Mouse (Mus musculus): ENCODE measurements around the gene Mlxip.
A peak's percentile ranks its signal among the peaks of the same experiment; 100 is the strongest.

Mlxip gene

DNA sequence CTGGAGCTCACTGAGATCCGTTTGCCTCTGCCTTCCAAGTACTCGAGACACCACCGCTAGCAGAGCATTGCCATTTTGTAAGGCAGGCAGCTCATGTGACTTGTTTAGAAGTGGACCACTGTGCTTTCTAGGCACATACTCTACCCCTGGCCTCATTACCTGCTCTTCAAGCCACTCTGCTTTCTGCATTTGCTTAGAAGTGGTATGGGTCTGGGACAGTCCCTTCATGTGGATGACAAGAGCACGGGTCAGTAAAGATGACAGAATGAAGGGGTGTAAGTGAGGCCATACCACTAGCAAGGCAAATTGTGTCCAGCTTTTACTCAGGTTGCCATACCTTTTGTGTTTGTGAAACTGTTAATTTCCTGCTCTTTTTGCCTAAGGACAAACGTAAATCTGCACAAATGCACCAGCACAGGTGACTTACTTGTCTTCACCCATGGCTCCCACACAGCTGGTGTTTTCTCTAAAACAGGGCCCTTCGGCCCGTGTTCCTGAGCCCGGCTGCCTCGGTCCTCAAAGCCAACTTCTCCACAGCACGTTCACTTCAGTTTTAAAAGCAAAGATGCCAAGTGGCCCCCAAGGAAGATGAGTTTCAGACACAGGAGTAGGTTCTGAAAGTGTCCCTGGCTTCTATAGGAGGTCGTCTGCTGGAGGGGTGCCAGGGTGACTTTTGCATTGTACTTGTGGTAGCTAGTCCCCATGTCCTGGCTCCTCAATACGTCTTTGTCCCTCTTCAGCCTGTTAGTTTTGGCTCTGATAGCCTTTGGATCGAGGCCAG, 37.1 kb downstream of the Mlxip start:
- no peak for DNase-seq (ENCODE audit: low spot score in 2 of 2)

DNA sequence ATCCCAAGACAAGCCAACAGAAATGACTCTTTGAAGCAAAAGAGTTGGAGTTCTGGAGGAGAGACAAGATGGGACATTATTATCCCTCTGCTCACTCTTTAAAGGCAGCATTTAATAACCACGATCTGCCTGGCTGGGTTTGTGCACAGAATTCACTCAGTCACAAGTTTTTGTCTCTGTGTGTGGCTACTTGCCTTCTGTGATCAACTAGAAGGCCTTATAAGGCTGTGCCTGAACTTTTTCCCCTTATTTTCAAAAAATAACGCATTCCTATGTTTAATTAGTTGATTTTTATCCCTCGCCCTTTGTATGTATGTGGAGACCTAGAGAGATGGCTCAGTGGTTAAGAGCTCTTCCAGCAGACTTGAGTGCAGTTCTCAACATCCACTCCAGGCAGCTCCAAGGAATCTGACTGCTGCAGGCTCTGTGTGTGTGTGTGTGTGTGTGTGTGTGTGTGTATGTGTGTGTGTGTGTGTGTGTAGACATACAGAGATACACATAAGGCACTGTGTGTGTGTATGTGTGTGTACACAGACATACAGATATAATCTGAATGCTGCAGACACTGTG, 37.8 kb downstream of the Mlxip start:
- DNase-seq (ENCODE audit: low spot score in 2 of 2): no peak

DNA sequence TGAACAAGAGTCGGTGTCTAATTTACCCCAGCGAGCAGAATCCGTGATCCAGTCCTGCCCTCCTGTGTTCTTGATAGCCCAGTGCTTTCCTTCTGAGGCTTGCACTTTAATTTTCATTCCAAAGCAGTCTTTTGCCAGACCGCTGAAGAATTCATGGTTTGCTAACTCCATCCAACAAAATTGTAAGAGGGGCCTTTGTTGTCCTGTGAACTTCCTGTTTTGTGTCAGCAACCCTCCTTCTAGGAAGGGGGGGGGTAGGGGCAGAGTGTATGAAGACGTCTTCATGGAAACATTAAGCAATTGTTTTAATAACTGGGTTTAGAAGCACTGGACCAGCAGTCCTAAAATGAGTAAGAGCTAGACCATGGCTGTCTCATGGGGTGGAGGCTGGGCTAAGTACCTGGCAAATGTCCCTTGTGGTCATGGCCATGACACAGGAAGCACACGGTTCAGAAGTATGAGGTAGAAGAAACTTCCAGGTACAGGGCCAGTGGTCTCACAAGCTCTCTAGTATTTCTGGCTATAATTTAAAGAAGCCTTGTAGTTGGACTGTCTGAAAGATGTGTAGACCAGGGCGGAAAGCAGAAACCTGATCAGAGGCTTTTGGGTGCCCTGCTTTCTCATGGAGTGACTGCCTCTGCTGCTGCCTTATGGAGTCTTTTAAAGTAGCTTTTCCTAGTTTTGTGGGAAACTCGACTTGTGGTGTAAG, 41.6 kb downstream of the Mlxip start:
- no peak for DNase-seq (ENCODE audit: low spot score in 2 of 2)

DNA sequence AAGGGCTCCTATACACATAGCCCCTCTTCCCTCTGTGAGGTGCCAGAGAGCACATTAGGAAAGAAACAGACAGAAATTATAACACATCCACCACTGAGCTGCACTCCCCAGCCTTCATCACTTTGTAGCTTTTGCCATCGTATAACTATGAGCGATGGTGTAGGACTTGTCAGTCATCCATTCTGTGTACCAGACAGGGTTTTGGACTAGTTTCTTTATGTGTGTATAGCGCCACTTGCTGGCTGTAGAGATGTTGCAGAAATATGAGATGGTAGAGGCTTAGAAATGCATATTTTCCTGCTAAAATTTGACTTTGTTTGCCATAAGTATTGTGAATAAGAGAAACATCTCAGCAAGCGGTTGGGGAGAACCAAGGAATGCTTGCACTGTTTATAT, 42.2 kb downstream of the Mlxip start:
- DNase-seq (ENCODE audit: low spot score in 2 of 2): no peak

DNA sequence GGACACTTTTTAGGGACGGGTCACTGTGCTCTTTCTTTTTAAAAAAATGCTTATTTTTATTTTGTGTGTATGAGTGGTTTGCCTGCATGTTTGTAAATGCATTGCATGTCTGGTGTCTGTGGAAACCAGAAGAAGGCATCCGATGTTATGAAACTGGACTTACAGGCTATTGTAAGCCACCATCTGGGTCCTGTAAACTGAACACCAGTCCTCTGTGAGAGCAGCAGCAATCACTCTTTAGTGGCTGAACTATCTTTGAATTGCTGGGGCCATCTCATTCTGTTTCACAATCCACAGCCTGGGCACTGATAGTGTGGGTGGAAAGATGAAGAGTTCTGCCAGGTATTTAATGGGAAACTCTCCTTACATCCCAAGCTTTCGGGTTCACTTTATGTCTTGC, 43.8 kb downstream of the Mlxip start:
- no peak for DNase-seq (ENCODE audit: low spot score in 2 of 2)

DNA sequence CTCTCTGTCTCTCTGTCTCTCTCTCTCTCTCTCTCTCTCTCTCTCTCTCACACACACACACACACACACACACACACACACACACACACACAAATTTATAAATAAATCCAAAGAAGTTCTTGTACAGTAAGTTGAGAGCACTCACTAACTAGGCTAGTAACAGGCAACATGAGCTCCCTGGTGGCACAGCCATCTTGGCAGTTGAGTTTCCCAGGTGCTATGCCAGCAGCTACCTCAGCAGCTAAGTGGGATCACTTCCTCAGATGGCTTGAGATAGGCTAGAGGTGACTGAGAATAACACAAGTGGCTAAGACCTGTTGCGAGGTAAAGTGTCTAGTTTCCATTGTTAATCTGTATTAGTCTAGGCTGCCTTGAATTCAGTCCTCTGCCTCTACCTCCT, 44.7 kb downstream of the Mlxip start:
- no peak for DNase-seq (ENCODE audit: low spot score in 2 of 2)

- no peak for DNase-seq (ENCODE audit: low spot score in 2 of 2)
Observed at GRCm38 (mm10) chr5:123439941-123440340, 45.3 kb downstream of the Mlxip start.

DNA sequence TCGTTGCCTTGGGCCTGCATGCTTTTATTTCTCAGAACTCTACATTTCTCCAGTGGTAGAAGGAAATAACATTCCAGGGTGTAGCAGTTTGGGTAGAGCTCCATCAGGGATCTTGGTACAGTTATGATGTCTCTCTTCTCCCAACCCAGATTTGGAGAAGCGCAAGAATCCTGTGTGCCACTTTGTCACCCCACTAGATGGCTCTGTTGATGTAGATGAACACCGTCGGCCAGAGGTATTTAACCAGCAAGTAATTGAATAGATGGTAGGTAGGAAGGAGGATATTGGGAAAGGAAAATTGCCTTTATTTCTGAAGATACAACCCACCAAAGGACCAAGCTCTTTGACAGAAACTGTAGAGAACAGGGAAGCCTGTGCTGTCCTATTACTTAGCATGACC, 46.1 kb downstream of the Mlxip start:
- DNase-seq (ENCODE audit: low spot score in 2 of 2): no peak

DNA sequence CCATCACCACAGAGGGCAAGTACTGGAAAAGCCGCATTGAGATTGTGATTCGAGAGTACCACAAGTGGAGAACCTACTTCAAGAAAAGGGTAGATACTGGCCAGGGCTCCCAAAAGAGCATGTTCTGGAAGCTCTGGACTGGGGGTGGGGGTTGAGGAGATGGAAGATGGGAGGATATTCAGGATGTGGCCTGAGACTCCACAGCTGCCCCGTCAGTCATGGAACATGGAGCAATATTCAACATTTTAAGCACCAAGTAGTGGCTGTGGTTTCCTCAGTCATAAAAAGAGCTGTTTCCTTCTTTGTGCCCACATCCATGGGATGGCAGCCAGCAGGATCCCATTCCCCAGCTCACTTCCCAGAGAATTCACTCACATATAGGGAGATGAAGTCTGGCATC, 47.7 kb downstream of the Mlxip start:
- no peak for DNase-seq (ENCODE audit: low spot score in 2 of 2)

DNA sequence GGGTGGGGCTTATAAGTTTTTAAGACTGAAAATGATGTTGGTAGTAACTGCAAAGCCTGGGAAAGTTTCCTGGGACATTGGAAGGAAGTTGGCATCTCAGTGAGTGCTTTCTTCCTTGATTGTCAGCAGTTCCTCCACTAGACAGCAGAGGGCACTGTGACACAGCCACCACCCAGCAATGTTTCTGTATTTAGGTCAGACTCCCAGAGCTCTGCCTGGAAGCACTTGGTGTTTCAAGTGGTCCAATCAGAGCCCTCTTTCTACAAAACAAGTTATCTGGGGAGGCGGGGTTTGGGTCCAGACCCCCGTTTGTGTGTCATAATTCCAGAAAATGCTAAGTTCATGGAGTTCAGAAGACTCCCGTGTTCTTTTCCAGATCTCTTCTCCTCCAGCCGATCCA, 49.5 kb downstream of the Mlxip start:
- peak; percentile 30 to 40 for DNase-seq (ENCODE audit: low spot score in 2 of 2)

DNA sequence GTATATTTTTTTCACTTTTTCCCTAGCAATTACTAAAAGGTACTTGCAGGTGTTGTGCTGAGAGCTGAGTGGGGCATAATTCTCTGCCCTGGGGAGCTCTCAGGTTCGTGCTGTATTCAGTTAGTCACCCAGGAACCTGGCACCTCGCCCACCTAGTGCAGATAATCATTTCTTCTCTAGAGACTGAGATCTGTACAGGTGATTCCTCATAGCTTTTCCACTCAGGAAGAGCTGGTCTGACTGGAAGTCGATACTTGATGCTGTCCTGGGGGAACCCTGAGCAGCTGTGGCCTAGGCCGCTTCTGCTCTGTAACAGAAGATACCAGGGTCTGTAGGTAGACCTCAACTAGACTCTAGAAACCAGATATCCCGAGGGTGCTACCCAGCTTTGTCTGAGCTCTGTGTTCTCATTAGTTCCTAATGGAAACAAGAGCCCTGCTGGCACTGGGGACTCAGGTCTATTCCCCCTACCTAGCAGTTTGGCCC, 50.3 kb downstream of the Mlxip start:
- DNase-seq (ENCODE audit: low spot score in 2 of 2): no peak

DNA sequence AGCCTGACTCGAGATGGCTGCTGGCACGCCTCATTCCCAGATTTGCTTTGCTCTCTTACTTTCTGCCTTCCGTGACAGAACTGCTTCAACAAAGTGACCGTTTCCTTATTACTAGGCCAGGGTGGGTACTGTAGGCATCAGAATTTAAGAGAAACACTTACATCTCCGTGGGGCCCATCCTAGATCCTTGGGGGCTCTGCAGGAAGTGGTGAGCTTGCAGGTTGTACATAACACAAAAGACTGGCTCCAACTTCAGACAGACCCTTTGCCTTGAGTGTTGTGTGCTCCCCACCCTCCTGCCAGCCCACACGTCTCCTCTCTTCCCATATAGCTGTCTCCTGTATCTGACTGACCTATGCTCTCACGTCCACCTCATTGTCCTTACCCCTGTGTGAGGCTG, 57.3 kb downstream of the Mlxip start:
- no peak for DNase-seq (ENCODE audit: low spot score in 2 of 2)

- no peak for DNase-seq (ENCODE audit: low spot score in 2 of 2)
Observed at GRCm38 (mm10) chr5:123461420-123461819, 66.8 kb downstream of the Mlxip start.

DNA sequence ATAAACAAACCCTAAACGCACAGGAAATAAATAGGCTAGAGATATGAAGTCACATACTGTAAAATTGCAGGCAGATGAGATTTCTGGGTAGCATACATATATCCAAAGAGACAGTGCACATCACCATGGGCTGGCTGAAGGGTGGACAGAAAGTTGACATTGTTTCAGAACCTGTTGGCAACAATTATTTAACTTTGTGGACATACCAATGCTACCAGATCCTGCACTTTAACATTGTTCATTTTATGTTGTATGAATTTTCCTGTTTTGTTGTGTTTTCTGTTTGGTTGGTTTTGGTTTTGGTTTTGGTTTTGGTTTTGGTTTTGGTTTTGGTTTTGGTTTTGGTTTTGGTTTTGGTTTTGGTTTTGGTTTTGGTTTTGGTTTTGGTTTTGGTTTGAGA, 70.0 kb downstream of the Mlxip start:
- DNase-seq (ENCODE audit: low spot score in 2 of 2): no peak

GRCm38 (mm10) chr5:123470784-123471400, 76.3 kb downstream of the Mlxip start:
- DNase-seq (ENCODE audit: low spot score in 2 of 2): no peak

DNA sequence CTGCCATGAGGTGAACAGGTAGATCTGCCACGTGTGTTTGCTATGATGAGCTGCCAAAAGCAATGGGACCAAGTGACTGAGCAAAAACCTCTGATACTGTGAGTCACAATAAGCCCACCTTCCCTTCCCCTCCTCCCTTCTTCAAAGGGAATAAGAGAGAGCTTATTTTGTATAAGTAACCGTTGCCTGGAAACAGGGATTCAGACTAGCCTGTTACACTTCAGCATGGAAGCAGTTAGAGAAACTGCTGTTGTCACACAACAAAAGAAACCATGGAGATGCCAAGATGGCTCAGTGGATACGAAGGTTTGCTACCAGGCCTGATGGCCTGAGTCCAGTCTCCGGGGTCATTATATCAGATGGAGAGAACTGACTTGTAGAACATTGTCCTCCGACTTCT, 79.2 kb downstream of the Mlxip start:
- DNase-seq (ENCODE audit: low spot score in 2 of 2): no peak

DNA sequence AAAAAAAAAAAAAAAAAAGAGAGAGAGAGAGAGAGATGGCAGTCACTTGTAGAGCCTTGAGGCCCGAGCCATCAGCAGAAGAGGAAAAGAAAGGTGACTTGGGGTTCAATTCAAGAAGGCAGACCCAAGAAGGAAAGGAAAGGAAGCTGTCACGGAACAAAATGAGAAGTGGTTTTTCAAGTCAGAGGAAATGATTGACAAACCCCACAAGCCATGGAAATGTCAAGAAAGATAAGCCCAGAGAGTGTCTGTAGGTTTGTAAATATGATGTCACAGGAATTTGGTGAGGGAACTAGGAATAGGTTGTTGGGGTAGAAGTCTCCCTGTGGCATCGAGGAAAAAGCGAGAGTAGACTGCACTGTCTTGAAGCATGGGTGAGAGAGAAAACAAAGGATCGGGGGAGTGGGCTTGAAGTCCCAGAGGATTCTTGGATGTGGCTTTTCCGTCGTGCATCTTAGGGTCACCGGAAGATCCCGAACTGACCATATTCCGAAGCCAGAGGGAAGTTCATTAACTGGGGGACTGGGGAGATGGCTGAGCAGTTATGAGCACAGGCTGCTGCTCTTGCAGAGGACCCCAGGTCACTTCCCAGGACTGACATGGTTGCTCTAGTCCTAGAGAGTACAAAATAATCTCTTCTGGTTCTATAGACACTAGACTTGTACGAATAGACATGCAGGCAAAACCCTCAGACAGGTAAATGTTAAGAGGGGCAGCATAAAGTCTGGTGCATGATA, 93.2 kb downstream of the Mlxip start:
- no peak for DNase-seq (ENCODE audit: low spot score in 2 of 2)

DNA sequence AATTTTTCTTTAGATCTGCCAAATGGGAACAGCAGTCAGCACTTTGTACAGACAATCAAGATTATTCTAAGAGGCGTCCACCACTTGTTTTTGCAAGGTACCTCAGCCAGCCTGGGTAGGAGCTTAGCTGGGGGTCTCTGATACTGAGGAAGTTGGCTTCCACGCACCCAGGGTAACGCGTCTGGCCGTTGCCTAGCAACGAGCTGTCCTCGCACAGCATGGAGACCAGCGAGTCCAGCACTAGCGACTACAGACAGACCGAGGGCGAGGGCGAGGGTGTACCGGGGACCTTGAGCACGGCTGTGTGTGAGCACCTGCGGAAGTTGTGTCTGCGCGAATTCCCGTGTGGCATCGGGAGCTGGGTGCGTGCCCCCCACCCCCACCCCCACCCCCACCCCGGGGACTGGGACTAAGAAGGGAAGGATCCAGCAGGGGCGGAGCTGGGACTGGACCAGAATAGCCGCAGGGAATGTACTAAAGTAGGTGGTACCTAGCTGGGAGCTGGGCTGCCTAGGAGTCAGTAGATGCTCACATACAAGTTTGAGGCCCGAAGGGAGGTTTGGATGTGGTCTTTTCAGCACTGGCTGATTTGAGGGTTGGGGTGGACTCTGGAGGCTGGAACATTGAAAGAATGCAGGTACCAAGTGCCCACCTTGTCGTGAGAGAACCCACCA, 94.7 kb downstream of the Mlxip start, which contains the start of the genes Lrrc43 and Il31:
TSS of gene Lrrc43 (plus strand) at position 194 of the 674 bp plus-strand sequence.
TSS of gene Il31 (minus strand) at position 378 of the 674 bp plus-strand sequence.
- DNase-seq (ENCODE audit: low spot score in 2 of 2): no peak

DNA sequence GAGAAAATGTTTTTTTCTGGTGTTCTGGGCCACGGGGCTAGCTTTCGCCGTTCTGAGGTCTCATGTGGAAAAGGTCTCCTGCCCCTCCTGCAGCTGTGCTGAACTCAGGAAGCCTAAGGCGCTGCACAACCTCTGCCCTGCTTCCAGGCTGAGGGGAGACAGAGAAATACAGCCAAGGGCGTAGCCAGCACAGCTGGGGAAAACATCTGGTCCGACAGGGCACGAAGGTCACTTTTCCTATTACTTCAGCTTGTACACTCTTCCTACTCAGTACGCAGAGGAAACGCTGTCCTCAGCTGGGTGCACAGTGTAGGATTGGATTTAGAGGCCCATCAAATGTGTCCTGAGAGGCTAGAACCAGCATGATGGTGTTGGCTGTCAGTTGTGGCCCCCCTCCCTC, 95.3 kb downstream of the Mlxip start:
- no peak for DNase-seq (ENCODE audit: low spot score in 2 of 2)

- no peak for DNase-seq (ENCODE audit: low spot score in 2 of 2)
Observed at GRCm38 (mm10) chr5:123499717-123500116, 105.1 kb downstream of the Mlxip start.

GRCm38 (mm10) chr5:123501973-123502372, 107.4 kb downstream of the Mlxip start:
- no peak for DNase-seq (ENCODE audit: low spot score in 2 of 2)
